Mouse (Mus musculus): Measurements from ENCODE around the gene Efcab1.

GRCm38 (mm10) chr16:14893864-14894263, 12.5 kb upstream of the Efcab1 start:
- TF ChIP-seq CTCF (IDR thresholded peaks at IDR 0.05; ENCODE audit: control insufficient read depth, insufficient read depth, insufficient read length) (no peak), MAX (IDR thresholded peaks at IDR 0.05) (no peak), MYOG (IDR thresholded peaks at IDR 0.05; ENCODE audit: control insufficient read depth, extremely low read depth, insufficient read length) (no peak), USF1 (IDR thresholded peaks at IDR 0.05; ENCODE audit: low read depth) (no peak)

Data from C2C12 (cell line).